Mouse (Mus musculus): Measurements from ENCODE around the gene Col1a1. TPM values are rescaled to one million over a fixed set of nuclear protein-coding genes. Genes with fewer than 3 reads are reported as not detected.
A peak's percentile ranks its signal among the peaks of the same experiment; 100 is the strongest.
"Not testable (repeated sequence)": the region's sequence is repeated elsewhere in the genome, so short reads cannot be mapped to it uniquely, and the experiment has no call there.

Gene Col1a1
- polyA plus RNA-seq, 1 experiment from 2014 or later, result 2,076 TPM

GRCm38 (mm10) chr11:94962534-94963101, 26.6 kb downstream of the Col1a1 start:
- Histone ChIP-seq H3K27ac (ENCODE audit: low read length) (no peak overlapping the region), H3K27me3 (ENCODE audit: control insufficient read depth, insufficient read depth, low read length) (no peaks in the 10 kb centered on the region), H3K36me3 (ENCODE audit: control insufficient read depth, insufficient read depth, low read length) (no peaks in the 10 kb centered on the region), H3K4me1 (ENCODE audit: control insufficient read depth, insufficient read depth, low read length) (peaks cover 11% of the 10 kb centered on the region), H3K9me3 (replicated peaks; ENCODE audit: control insufficient read depth, low read length) (no peaks in the 10 kb centered on the region), H3K9ac (ENCODE audit: low read length) (no peak overlapping the region), H3K4me2 (ENCODE audit: low read depth, low read length) (no peak overlapping the region), H3K4me3 (replicated peaks; ENCODE audit: low read length) (no peak overlapping the region)
- no peak for ATAC-seq (ENCODE audit: insufficient read depth, low FRiP score)
- 62% methylated on average over 5 of the region's 5 CpGs for WGBS

- no peaks in the 10 kb centered on the region for H3K36me3 ChIP-seq (ENCODE audit: control insufficient read depth, insufficient read depth, low read length)
- H3K4me3 ChIP-seq (replicated peaks; ENCODE audit: low read length), result no peak within 1 kb of the TSS
- H3K4me2 ChIP-seq (ENCODE audit: low read depth, low read length), result no peak within 1 kb of the TSS
- no peaks in the 10 kb centered on the region for H3K9me3 ChIP-seq (replicated peaks; ENCODE audit: control insufficient read depth, low read length)
- H3K27me3 ChIP-seq (ENCODE audit: control insufficient read depth, insufficient read depth, low read length), result no peaks in the 10 kb centered on the region; the same call in 1 of the 2 replicates
- no peak within 1 kb of the TSS for H3K9ac ChIP-seq (ENCODE audit: low read length)
- H3K27ac ChIP-seq (ENCODE audit: low read length), result no peak within 1 kb of the TSS
- no peak for ATAC-seq (ENCODE audit: insufficient read depth, low FRiP score)
- no peaks in the 10 kb centered on the region for H3K4me1 ChIP-seq (ENCODE audit: control insufficient read depth, insufficient read depth, low read length)
- whole genome bisulfite sequencing, result 36% methylated on average over 4 of the region's 4 CpGs
These were observed 31.4 kb downstream of the Col1a1 start, which contains the start of gene Hils1 for GRCm38 (mm10) chr11:94967419-94967818. Gene Hils1, plus strand, starts transcription at chr11:94967593.

GRCm38 (mm10) chr11:94968187-94968586, 32.2 kb downstream of the Col1a1 start:
- Histone ChIP-seq H3K4me2 (ENCODE audit: low read depth, low read length) (no peak overlapping the region), H3K9ac (ENCODE audit: low read length) (no peak overlapping the region), H3K36me3 (ENCODE audit: control insufficient read depth, insufficient read depth, low read length) (no peaks in the 10 kb centered on the region), H3K27me3 (ENCODE audit: control insufficient read depth, insufficient read depth, low read length) (no peaks in the 10 kb centered on the region; the same call in 1 of the 2 replicates), H3K9me3 (replicated peaks; ENCODE audit: control insufficient read depth, low read length) (no peaks in the 10 kb centered on the region), H3K27ac (ENCODE audit: low read length) (no peak overlapping the region), H3K4me1 (ENCODE audit: control insufficient read depth, insufficient read depth, low read length) (no peaks in the 10 kb centered on the region), H3K4me3 (replicated peaks; ENCODE audit: low read length) (no peak overlapping the region)
- ATAC-seq (ENCODE audit: insufficient read depth, low FRiP score), result no peak
- WGBS, result 78% methylated on average over 7 of the region's 7 CpGs

GRCm38 (mm10) chr11:94969709-94970108, 33.7 kb downstream of the Col1a1 start:
- H3K4me3 ChIP-seq (replicated peaks; ENCODE audit: low read length); H3K4me1 ChIP-seq (ENCODE audit: control insufficient read depth, insufficient read depth, low read length); H3K27ac ChIP-seq (ENCODE audit: low read length); H3K36me3 ChIP-seq (ENCODE audit: control insufficient read depth, insufficient read depth, low read length); H3K9ac ChIP-seq (ENCODE audit: low read length); H3K9me3 ChIP-seq (replicated peaks; ENCODE audit: control insufficient read depth, low read length); H3K27me3 ChIP-seq (ENCODE audit: control insufficient read depth, insufficient read depth, low read length); H3K4me2 ChIP-seq (ENCODE audit: low read depth, low read length); ATAC-seq (ENCODE audit: insufficient read depth, low FRiP score): not testable (repeated sequence)
- 93% methylated on average over 4 of the region's 4 CpGs for WGBS

GRCm38 (mm10) chr11:94970210-94970943, 34.4 kb downstream of the Col1a1 start:
- Histone ChIP-seq H3K9me3 (replicated peaks; ENCODE audit: control insufficient read depth, low read length) (no peaks in the 10 kb centered on the region), H3K4me1 (ENCODE audit: control insufficient read depth, insufficient read depth, low read length) (no peaks in the 10 kb centered on the region), H3K9ac (ENCODE audit: low read length) (no peak overlapping the region), H3K4me3 (replicated peaks; ENCODE audit: low read length) (no peak overlapping the region), H3K36me3 (ENCODE audit: control insufficient read depth, insufficient read depth, low read length) (no peaks in the 10 kb centered on the region), H3K4me2 (ENCODE audit: low read depth, low read length) (no peak overlapping the region), H3K27me3 (ENCODE audit: control insufficient read depth, insufficient read depth, low read length) (no peaks in the 10 kb centered on the region; the same call in 1 of the 2 replicates), H3K27ac (ENCODE audit: low read length) (no peak overlapping the region)
- 54% methylated on average over 15 of the region's 15 CpGs for WGBS
- ATAC-seq (ENCODE audit: insufficient read depth, low FRiP score), result peak; percentile 29; the same call in 1 of the 2 replicates

GRCm38 (mm10) chr11:94971895-94972615, 36.0 kb downstream of the Col1a1 start:
- no peak overlapping the region for H3K4me2 ChIP-seq (ENCODE audit: low read depth, low read length)
- 67% methylated on average over 16 of the region's 16 CpGs for WGBS
- no peak for ATAC-seq (ENCODE audit: insufficient read depth, low FRiP score)
- H3K27me3 ChIP-seq (ENCODE audit: control insufficient read depth, insufficient read depth, low read length), result no peaks in the 10 kb centered on the region; the same call in 1 of the 2 replicates
- H3K9me3 ChIP-seq (replicated peaks; ENCODE audit: control insufficient read depth, low read length), result no peaks in the 10 kb centered on the region
- no peak overlapping the region for H3K9ac ChIP-seq (ENCODE audit: low read length)
- H3K27ac ChIP-seq (ENCODE audit: low read length), result no peak overlapping the region
- H3K4me3 ChIP-seq (replicated peaks; ENCODE audit: low read length), result no peak overlapping the region
- H3K36me3 ChIP-seq (ENCODE audit: control insufficient read depth, insufficient read depth, low read length), result no peaks in the 10 kb centered on the region
- H3K4me1 ChIP-seq (ENCODE audit: control insufficient read depth, insufficient read depth, low read length), result no peaks in the 10 kb centered on the region

- Histone ChIP-seq H3K4me3 (replicated peaks; ENCODE audit: low read length) (no peak overlapping the region), H3K9me3 (replicated peaks; ENCODE audit: control insufficient read depth, low read length) (no peaks in the 10 kb centered on the region)
- WGBS, result 62% methylated on average over 5 of the region's 5 CpGs
These were observed 36.9 kb downstream of the Col1a1 start for GRCm38 (mm10) chr11:94972887-94973286.

GRCm38 (mm10) chr11:94973313-94973712, 37.3 kb downstream of the Col1a1 start:
- ATAC-seq (ENCODE audit: insufficient read depth, low FRiP score), result no peak
- no peak overlapping the region for H3K4me2 ChIP-seq (ENCODE audit: low read depth, low read length)
- no peak overlapping the region for H3K9ac ChIP-seq (ENCODE audit: low read length)
- H3K9me3 ChIP-seq (replicated peaks; ENCODE audit: control insufficient read depth, low read length), result no peaks in the 10 kb centered on the region
- WGBS, result 59% methylated on average over 4 of the region's 4 CpGs
- H3K4me1 ChIP-seq (ENCODE audit: control insufficient read depth, insufficient read depth, low read length), result no peaks in the 10 kb centered on the region
- no peak overlapping the region for H3K27ac ChIP-seq (ENCODE audit: low read length)
- H3K27me3 ChIP-seq (ENCODE audit: control insufficient read depth, insufficient read depth, low read length), result no peaks in the 10 kb centered on the region; the same call in 1 of the 2 replicates
- H3K4me3 ChIP-seq (replicated peaks; ENCODE audit: low read length), result no peak overlapping the region
- H3K36me3 ChIP-seq (ENCODE audit: control insufficient read depth, insufficient read depth, low read length), result no peaks in the 10 kb centered on the region

More at GRCm38 (mm10) chr11:94972887-94973286, 36.9 kb downstream of the Col1a1 start:
- H3K4me1 ChIP-seq (ENCODE audit: control insufficient read depth, insufficient read depth, low read length), result no peaks in the 10 kb centered on the region
- H3K4me2 ChIP-seq (ENCODE audit: low read depth, low read length), result no peak overlapping the region
- no peaks in the 10 kb centered on the region; the same call in 1 of the 2 replicates for H3K27me3 ChIP-seq (ENCODE audit: control insufficient read depth, insufficient read depth, low read length)
- no peak for ATAC-seq (ENCODE audit: insufficient read depth, low FRiP score)
- no peak overlapping the region for H3K27ac ChIP-seq (ENCODE audit: low read length)
- H3K9ac ChIP-seq (ENCODE audit: low read length), result no peak overlapping the region
- no peaks in the 10 kb centered on the region for H3K36me3 ChIP-seq (ENCODE audit: control insufficient read depth, insufficient read depth, low read length)

GRCm38 (mm10) chr11:94974951-94975350, 38.9 kb downstream of the Col1a1 start:
- H3K36me3 ChIP-seq (ENCODE audit: control insufficient read depth, insufficient read depth, low read length), result no peaks in the 10 kb centered on the region
- peaks cover 7% of the 10 kb centered on the region; the same call in 1 of the 2 replicates for H3K4me1 ChIP-seq (ENCODE audit: control insufficient read depth, insufficient read depth, low read length)
- H3K9ac ChIP-seq (ENCODE audit: low read length), result no peak overlapping the region
- ATAC-seq (ENCODE audit: insufficient read depth, low FRiP score), result no peak
- H3K4me2 ChIP-seq (ENCODE audit: low read depth, low read length), result no peak overlapping the region
- 70% methylated on average over 2 of the region's 2 CpGs for WGBS
- H3K27ac ChIP-seq (ENCODE audit: low read length), result no peak overlapping the region
- H3K9me3 ChIP-seq (replicated peaks; ENCODE audit: control insufficient read depth, low read length), result no peaks in the 10 kb centered on the region
- no peaks in the 10 kb centered on the region; the same call in 1 of the 2 replicates for H3K27me3 ChIP-seq (ENCODE audit: control insufficient read depth, insufficient read depth, low read length)
- H3K4me3 ChIP-seq (replicated peaks; ENCODE audit: low read length), result no peak overlapping the region
